In the genomic region with DNA sequence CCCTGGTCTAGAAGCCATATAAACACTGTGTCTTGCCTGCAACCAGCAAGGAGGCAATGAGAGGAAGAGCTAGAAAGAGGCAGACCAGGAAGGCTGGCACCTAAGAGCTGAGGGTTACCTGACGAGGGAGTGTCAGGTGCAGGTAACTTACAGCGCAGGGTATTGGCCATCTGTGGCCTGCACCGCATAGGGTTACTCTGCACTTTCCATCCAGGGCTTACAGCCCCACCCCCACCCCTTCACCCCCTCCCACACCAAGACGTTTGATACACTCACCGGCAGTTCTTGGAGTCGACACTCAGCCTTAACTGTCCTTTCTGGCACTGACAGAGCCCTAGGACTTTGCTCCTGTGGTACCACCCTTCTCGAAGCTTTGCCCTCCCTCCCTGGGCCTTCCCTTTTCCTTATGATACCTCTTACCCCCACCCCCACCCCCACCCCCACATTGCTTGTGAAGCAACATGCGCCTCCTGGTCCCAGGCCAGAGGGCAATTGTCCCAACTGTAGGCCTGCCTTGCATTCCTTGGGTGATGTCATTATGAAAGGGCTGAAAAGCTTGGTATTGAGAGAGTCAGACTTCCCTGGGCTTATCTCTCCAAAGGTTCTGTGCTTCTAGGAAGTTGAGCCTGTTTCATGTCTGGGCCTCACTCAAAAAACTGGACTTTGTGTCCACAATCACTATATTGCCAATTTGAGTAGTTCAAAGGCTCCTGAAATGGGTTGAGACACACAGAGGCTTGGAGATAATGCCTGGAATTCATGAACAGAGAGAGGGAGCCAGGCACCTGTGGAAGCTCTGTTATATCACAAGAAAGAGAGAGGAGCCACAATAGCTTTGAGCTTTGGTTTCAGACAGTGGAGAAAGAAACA, we compare ENCODE assay signal across 15 mouse cellular contexts. TPM values are rescaled to one million over a fixed set of nuclear protein-coding genes. Genes with fewer than 3 reads are reported as not detected.
DNase-seq lines count a peak whose midpoint lies in the region; ATAC-seq lines count a peak whose summit lies in the region.
"Had no signal": no experiment of that assay in that cellular context is flagged by ENCODE, and none has a peak within 500 bp of the region (broad histone marks: within the 10 kb centered on the region; RNA-seq: fewer than 3 reads in every experiment).

No protein-coding gene starts in this region.

- H3K27me3 ChIP-seq in stomach, embryonic 14.5 days (ENCODE audit: control insufficient read depth, insufficient read depth, low read length): no peaks in the 10 kb centered on the region
- H3K27me3 ChIP-seq: liver, embryonic 15.5 days had no signal

- ATAC-seq in stomach, embryonic 14.5 days (ENCODE audit: insufficient number of reproducible peaks, insufficient read depth, low FRiP score, low read depth): peak; percentile 56; the same call in 1 of the 2 replicates

- DNase-seq in adrenal gland, postnatal 14 days: peak; percentile 41
- DNase-seq in adrenal gland, postnatal 4 days (ENCODE audit: low spot score in 2 of 2): no peak
- DNase-seq in kidney, postnatal 36 days: peak; percentile 21 to 39
- no peak for DNase-seq in kidney, adult 18-20 months
- peak; percentile 78 for DNase-seq in heart, postnatal 4 days
- DNase-seq in thymus, adult 18-20 months: no peak
- no peak for DNase-seq in left cerebral cortex, adult 18-20 months (ENCODE audit: low spot score in 2 of 2)
- DNase-seq: adrenal gland, adult 8-10 months; cerebellum, adult 9-11 months; spleen, adult 18-20 months; thymus, postnatal 4 days had no signal

- no peak overlapping the region for H3K27ac ChIP-seq in stomach, embryonic 14.5 days (ENCODE audit: low read length)
- H3K27ac ChIP-seq: liver, embryonic 15.5 days had no signal

- no peak overlapping the region for H3K4me3 ChIP-seq in stomach, embryonic 14.5 days (ENCODE audit: low read depth, low read length)
- H3K4me3 ChIP-seq: erythroblast, embryonic 14.5 days; liver, embryonic 15.5 days had no signal

- H3K4me2 ChIP-seq in stomach, embryonic 14.5 days (replicated peaks; ENCODE audit: low read depth, low read length): no peak overlapping the region
- H3K4me2 ChIP-seq: liver, embryonic 15.5 days had no signal

- H3K4me1 ChIP-seq in stomach, embryonic 14.5 days (ENCODE audit: control insufficient read depth, insufficient read depth, low read length): no peaks in the 10 kb centered on the region
- H3K4me1 ChIP-seq: liver, embryonic 15.5 days had no signal

- 54% methylated on average over 8 of the region's 8 CpGs for WGBS in stomach, embryonic 14.5 days

- H3K9ac ChIP-seq in stomach, embryonic 14.5 days (replicated peaks; ENCODE audit: low read depth, low read length): no peak overlapping the region
- H3K9ac ChIP-seq: liver, embryonic 15.5 days had no signal

- H3K36me3 ChIP-seq in stomach, embryonic 14.5 days (ENCODE audit: control insufficient read depth, insufficient read depth, low read length): no peaks in the 10 kb centered on the region
- H3K36me3 ChIP-seq: liver, embryonic 15.5 days had no signal

- no peaks in the 10 kb centered on the region for H3K9me3 ChIP-seq in stomach, embryonic 14.5 days (ENCODE audit: control insufficient read depth, low read depth, low read length)
- H3K9me3 ChIP-seq: liver, embryonic 15.5 days had no signal

RNA-seq across cellular contexts. Expression of a gene that starts 43.7 kb away (rescaled TPM):
- total RNA-seq in adrenal gland, postnatal 14 days (2021): 5.0 and 6.6 TPM in 2 replicates
- 1 to 10 TPM; 2.7 to 4.3 TPM for total RNA-seq in adrenal gland, postnatal 4 days (2021)
- total RNA-seq in heart, postnatal 4 days (2021): 10 to 100 TPM; 15.2 to 15.9 TPM
- polyA plus RNA-seq in stomach, embryonic 14.5 days (2014; fragmentation: Nextera tagmentation; extraction: Ambion mirVana): 1.3 and 1.5 TPM in 2 replicates
- 10 to 100 TPM; 73.0 to 85.6 TPM for total RNA-seq in left cerebral cortex, adult 18-20 months (2021)
- total RNA-seq: MEL had no signal
- polyA plus RNA-seq: erythroblast, embryonic 14.5 days had no signal

Comparison
In these comparisons a context has a peak if more than half of its experiments do, and no peak if none do; other contexts are left out.
1. DNase-seq: peak in adrenal gland, postnatal 14 days (single experiment), kidney, postnatal 36 days (2 of 2) and heart, postnatal 4 days (single experiment); none in adrenal gland, postnatal 4 days (0 of 2), kidney, adult 18-20 months (single experiment), thymus, adult 18-20 months (0 of 2) and left cerebral cortex, adult 18-20 months (0 of 2).